7 mouse cellular contexts compared by ENCODE assay signal in genomic region chr6:53573711-53574065, GRCm38 (mm10).
A peak's percentile ranks its signal among the peaks of the same experiment; 100 is the strongest.
DNase-seq lines count a peak whose midpoint lies in the region; ATAC-seq and TF ChIP-seq lines count a peak whose summit lies in the region.

No protein-coding gene starts in this region.

- no peak for ATAC-seq in lung, embryonic 16.5 days (ENCODE audit: low read depth)
- peak; percentile 39; the same call in 1 of the 2 replicates for ATAC-seq in forebrain, embryonic 12.5 days (ENCODE audit: low FRiP score)
- ATAC-seq in limb, embryonic 15.5 days (ENCODE audit: insufficient number of reproducible peaks, low FRiP score, low TSS enrichment, low read depth): no peak
- ATAC-seq in stomach, postnatal 0 days (ENCODE audit: low FRiP score, low TSS enrichment): no peak

- WGBS in lung, embryonic 16.5 days: 0% methylated on average over 5 of the region's 6 CpGs
- under 1% methylated on average over 6 of the region's 6 CpGs for WGBS in forebrain, embryonic 12.5 days
- 0% methylated on average over 6 of the region's 6 CpGs for WGBS in limb, embryonic 15.5 days
- WGBS in stomach, postnatal 0 days: 2% methylated on average over 6 of the region's 6 CpGs

- no peak for DNase-seq in lung, postnatal 36 days
- no peak for DNase-seq in stomach, postnatal 0 days (ENCODE audit: low spot score)
- no peak for DNase-seq in testis, postnatal 10 days (ENCODE audit: low spot score)
- no peak for DNase-seq in thymus, postnatal 10 days (ENCODE audit: low spot score in 2 of 2)

- H3K27me3 ChIP-seq in lung, embryonic 16.5 days (ENCODE audit: control insufficient read depth, insufficient read depth, low read depth, low read length): no peaks in the 10 kb centered on the region
- no peaks in the 10 kb centered on the region for H3K27me3 ChIP-seq in forebrain, embryonic 12.5 days
- H3K27me3 ChIP-seq in limb, embryonic 15.5 days: no peaks in the 10 kb centered on the region
- no peaks in the 10 kb centered on the region for H3K27me3 ChIP-seq in stomach, postnatal 0 days (ENCODE audit: control insufficient read depth, insufficient read depth, low read length)

- peaks cover 14% of the 10 kb centered on the region for H3K4me1 ChIP-seq in lung, embryonic 16.5 days (replicated peaks; ENCODE audit: control insufficient read depth, insufficient read depth, low read length)
- H3K4me1 ChIP-seq in forebrain, embryonic 12.5 days: peaks cover 48% of the 10 kb centered on the region
- peaks cover 59% of the 10 kb centered on the region for H3K4me1 ChIP-seq in limb, embryonic 15.5 days
- H3K4me1 ChIP-seq in stomach, postnatal 0 days (replicated peaks; ENCODE audit: control insufficient read depth, insufficient read depth): no peaks in the 10 kb centered on the region

- H3K36me3 ChIP-seq in lung, embryonic 16.5 days (ENCODE audit: control insufficient read depth, insufficient read depth, low read length): no peaks in the 10 kb centered on the region
- H3K36me3 ChIP-seq in forebrain, embryonic 12.5 days (replicated peaks): no peaks in the 10 kb centered on the region
- H3K36me3 ChIP-seq in limb, embryonic 15.5 days: no peaks in the 10 kb centered on the region
- no peaks in the 10 kb centered on the region for H3K36me3 ChIP-seq in stomach, postnatal 0 days (ENCODE audit: control insufficient read depth, insufficient read depth, low read length)

- peak overlapping the region; percentile 50 for H3K4me3 ChIP-seq in lung, embryonic 16.5 days (ENCODE audit: low read length)
- peak overlapping the region; percentile 31 for H3K4me3 ChIP-seq in forebrain, embryonic 12.5 days (replicated peaks)
- peak overlapping the region; percentile 46 for H3K4me3 ChIP-seq in limb, embryonic 15.5 days
- peak overlapping the region; percentile 45 for H3K4me3 ChIP-seq in stomach, postnatal 0 days (ENCODE audit: low read depth, low read length)

- peak overlapping the region; percentile 59 for H3K9ac ChIP-seq in lung, embryonic 16.5 days (ENCODE audit: low read length)
- H3K9ac ChIP-seq in forebrain, embryonic 12.5 days: peak overlapping the region; percentile 44
- H3K9ac ChIP-seq in limb, embryonic 15.5 days: 0 out of 2 replicates have a peak overlapping the region, but pooled peaks have one; percentile 37
- peak overlapping the region; percentile 57 for H3K9ac ChIP-seq in stomach, postnatal 0 days (ENCODE audit: low read length)

- TF ChIP-seq EP300 in stomach, postnatal 0 days (optimal IDR thresholded peaks at IDR 0.05): no peak

- no peak for TF ChIP-seq CTCF in stomach, postnatal 0 days (IDR thresholded peaks at IDR 0.05; ENCODE audit: low read depth)

- peak overlapping the region; percentile 61 for H3K4me2 ChIP-seq in lung, embryonic 16.5 days (ENCODE audit: low read depth, low read length)
- H3K4me2 ChIP-seq in forebrain, embryonic 12.5 days: peak overlapping the region; percentile 52
- H3K4me2 ChIP-seq in limb, embryonic 15.5 days: peak overlapping the region; percentile 52
- H3K4me2 ChIP-seq in stomach, postnatal 0 days (replicated peaks; ENCODE audit: low read depth): peak overlapping the region; percentile 61

- peak overlapping the region; percentile 61; the same call in 1 of the 2 replicates for H3K27ac ChIP-seq in lung, embryonic 16.5 days (ENCODE audit: low read length)
- H3K27ac ChIP-seq in forebrain, embryonic 12.5 days: peak overlapping the region; percentile 93
- peak overlapping the region; percentile 93 for H3K27ac ChIP-seq in limb, embryonic 15.5 days
- peak overlapping the region; percentile 71; the same call in 1 of the 2 replicates for H3K27ac ChIP-seq in stomach, postnatal 0 days (replicated peaks)

- H3K9me3 ChIP-seq in lung, embryonic 16.5 days (ENCODE audit: control insufficient read depth, low read length): no peaks in the 10 kb centered on the region
- no peaks in the 10 kb centered on the region for H3K9me3 ChIP-seq in forebrain, embryonic 12.5 days
- no peaks in the 10 kb centered on the region for H3K9me3 ChIP-seq in limb, embryonic 15.5 days
- H3K9me3 ChIP-seq in stomach, postnatal 0 days (ENCODE audit: control insufficient read depth, low read length): no peaks in the 10 kb centered on the region
